Mouse (Mus musculus): ENCODE measurements at regions not wholly inside any gene's neighbourhood (a gene's known extent, or its start where the extent isn't known, plus 50 kb on each side); places are given as distances from the start of the nearest gene placed in this dataset.

DNA sequence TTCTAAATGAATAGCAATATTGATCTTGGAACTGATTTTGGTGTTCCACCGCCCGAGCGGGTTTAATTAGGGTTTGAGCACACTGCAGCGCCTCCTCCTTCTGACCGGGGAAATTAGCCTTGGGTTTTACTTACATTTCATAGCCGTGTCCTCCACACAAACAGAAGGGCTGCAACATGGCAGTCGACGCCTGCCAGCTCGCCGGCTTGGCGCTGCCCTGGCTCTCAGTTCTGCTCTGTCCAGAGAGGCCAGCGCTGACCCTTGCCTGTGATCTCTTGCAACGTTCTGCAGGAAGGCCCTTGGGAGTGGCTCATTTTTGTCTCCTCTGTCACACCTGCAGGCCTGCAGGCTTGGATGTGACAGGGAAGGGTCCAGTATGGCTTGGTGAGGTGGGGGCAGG is 135.2 kb downstream of the Hmg20a start:
- WGBS, result 46% methylated on average over 13 of the region's 13 CpGs
- H3K9ac ChIP-seq (ENCODE audit: low read depth, low read length), result no peak overlapping the region
- no peaks in the 10 kb centered on the region for H3K27me3 ChIP-seq (ENCODE audit: insufficient read depth, low read length)
- H3K27ac ChIP-seq, result no peak overlapping the region
- H3K4me2 ChIP-seq (ENCODE audit: low read length), result no peak overlapping the region
- H3K9me3 ChIP-seq (replicated peaks; ENCODE audit: low read length), result no peaks in the 10 kb centered on the region
- 0 out of 2 replicates have a peak, but pooled peaks cover 3% of the 10 kb centered on the region for H3K4me1 ChIP-seq (replicated peaks; ENCODE audit: insufficient read depth, low read length)
- TF ChIP-seq CTCF (IDR thresholded peaks at IDR 0.05; ENCODE audit: low read depth), result no peak
- ATAC-seq (replicated peaks; ENCODE audit: low FRiP score, low read depth) (no peak), DNase-seq (ENCODE audit: low spot score) (no peak)
- no peak overlapping the region for H3K4me3 ChIP-seq (replicated peaks; ENCODE audit: low read depth, low read length)
- no peaks in the 10 kb centered on the region for H3K36me3 ChIP-seq (ENCODE audit: insufficient read depth, low read length)

DNA sequence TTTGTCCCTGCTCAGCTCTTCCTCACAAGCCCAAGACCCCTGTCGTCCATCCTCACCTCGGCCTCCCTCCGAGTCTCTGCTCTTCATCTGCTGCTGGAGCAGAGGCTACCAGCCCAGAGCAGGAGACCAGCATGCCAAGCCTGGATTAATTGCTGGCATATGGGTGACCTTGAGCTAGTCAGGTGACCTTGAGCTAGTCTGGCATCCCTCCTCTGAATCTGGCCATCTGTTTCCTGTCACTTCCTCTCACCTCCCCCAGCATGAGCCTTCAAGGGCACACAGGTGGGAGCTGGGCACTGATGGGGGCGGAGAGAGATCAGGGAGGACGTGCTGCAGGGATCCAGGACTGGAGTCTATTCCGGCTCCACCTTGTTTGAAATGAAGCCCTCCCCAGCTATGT is 135.7 kb downstream of the Hmg20a start:
- WGBS, result 50% methylated on average over 6 of the region's 6 CpGs
- Histone ChIP-seq H3K4me2 (ENCODE audit: low read length) (no peak overlapping the region), H3K27ac (no peak overlapping the region), H3K4me3 (replicated peaks; ENCODE audit: low read depth, low read length) (no peak overlapping the region), H3K9me3 (replicated peaks; ENCODE audit: low read length) (no peaks in the 10 kb centered on the region), H3K9ac (ENCODE audit: low read depth, low read length) (no peak overlapping the region), H3K4me1 (replicated peaks; ENCODE audit: insufficient read depth, low read length) (0 out of 2 replicates have a peak, but pooled peaks cover 3% of the 10 kb centered on the region), H3K36me3 (ENCODE audit: insufficient read depth, low read length) (no peaks in the 10 kb centered on the region), H3K27me3 (ENCODE audit: insufficient read depth, low read length) (no peaks in the 10 kb centered on the region)
- no peak for TF ChIP-seq CTCF (IDR thresholded peaks at IDR 0.05; ENCODE audit: low read depth)
- ATAC-seq (replicated peaks; ENCODE audit: low FRiP score, low read depth) (no peak), DNase-seq (ENCODE audit: low spot score) (no peak)

DNA sequence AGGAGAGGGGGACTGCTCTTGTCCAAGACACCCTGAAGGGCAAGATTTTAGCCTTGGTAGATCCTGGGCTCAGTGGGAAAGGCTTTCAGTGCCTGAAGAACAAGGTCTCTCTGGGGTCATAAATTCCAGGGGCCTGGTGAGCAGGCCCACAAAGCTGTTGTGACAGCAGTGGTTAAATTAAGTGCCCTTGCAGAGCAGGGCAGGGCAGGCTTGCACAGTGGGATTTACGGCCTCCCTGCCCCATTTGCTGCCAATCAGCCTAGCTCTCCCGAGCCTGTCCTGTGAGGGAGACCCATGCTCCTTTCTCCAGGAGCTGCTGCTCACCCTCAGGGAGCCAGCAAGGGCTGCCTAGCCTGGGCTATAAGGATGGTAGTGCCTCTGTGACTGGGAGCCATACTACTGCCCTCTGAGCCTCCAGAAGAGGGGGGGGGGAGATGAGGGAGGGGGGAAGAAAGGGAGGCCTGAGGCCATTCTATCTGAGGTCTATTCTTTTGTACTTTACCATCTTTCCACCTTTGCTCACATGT is 141.3 kb downstream of the Hmg20a start:
- DNase-seq (ENCODE audit: low spot score), result peak; percentile 51
- no peak overlapping the region for H3K4me2 ChIP-seq (ENCODE audit: low read length)
- no peak overlapping the region for H3K9ac ChIP-seq (ENCODE audit: low read depth, low read length)
- H3K36me3 ChIP-seq (ENCODE audit: insufficient read depth, low read length), result no peaks in the 10 kb centered on the region
- 0 out of 2 replicates have a peak, but pooled peaks have one; percentile 17 for ATAC-seq (replicated peaks; ENCODE audit: low FRiP score, low read depth)
- no peaks in the 10 kb centered on the region for H3K9me3 ChIP-seq (replicated peaks; ENCODE audit: low read length)
- H3K4me1 ChIP-seq (replicated peaks; ENCODE audit: insufficient read depth, low read length), result no peaks in the 10 kb centered on the region
- H3K27ac ChIP-seq, result no peak overlapping the region
- 27% methylated on average over 2 of the region's 2 CpGs for WGBS
- no peak for TF ChIP-seq CTCF (IDR thresholded peaks at IDR 0.05; ENCODE audit: low read depth)
- H3K27me3 ChIP-seq (ENCODE audit: insufficient read depth, low read length), result no peaks in the 10 kb centered on the region
- H3K4me3 ChIP-seq (replicated peaks; ENCODE audit: low read depth, low read length), result no peak overlapping the region

DNA sequence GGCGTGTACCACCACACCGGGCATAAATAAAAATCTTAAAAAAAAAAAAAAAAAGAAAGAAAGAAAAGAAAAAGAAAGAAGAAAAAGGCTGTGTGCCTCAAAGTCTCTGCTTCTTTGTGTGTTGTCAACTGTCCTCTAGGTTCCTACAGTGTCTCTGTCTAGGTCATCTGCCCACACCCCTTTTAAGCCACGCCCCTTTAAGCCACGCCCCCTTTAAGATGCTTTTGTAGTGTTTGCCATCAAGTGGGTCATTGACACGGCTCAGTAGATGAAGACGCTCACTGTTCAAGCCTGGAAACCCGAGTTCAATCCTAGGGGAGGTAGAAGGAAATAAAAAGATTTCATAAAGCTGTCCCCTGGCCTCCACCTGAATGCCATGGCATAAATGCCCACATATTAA is 144.0 kb downstream of the Hmg20a start:
- H3K4me1 ChIP-seq (replicated peaks; ENCODE audit: insufficient read depth, low read length), result no peaks in the 10 kb centered on the region
- no peaks in the 10 kb centered on the region for H3K36me3 ChIP-seq (ENCODE audit: insufficient read depth, low read length)
- no peak overlapping the region for H3K4me2 ChIP-seq (ENCODE audit: low read length)
- H3K27ac ChIP-seq, result no peak overlapping the region
- H3K27me3 ChIP-seq (ENCODE audit: insufficient read depth, low read length), result no peaks in the 10 kb centered on the region
- H3K9ac ChIP-seq (ENCODE audit: low read depth, low read length), result no peak overlapping the region
- TF ChIP-seq CTCF (IDR thresholded peaks at IDR 0.05; ENCODE audit: low read depth), result no peak
- no peaks in the 10 kb centered on the region for H3K9me3 ChIP-seq (replicated peaks; ENCODE audit: low read length)
- 61% methylated on average over 7 of the region's 7 CpGs for WGBS
- DNase-seq (ENCODE audit: low spot score) (no peak), ATAC-seq (replicated peaks; ENCODE audit: low FRiP score, low read depth) (no peak)
- H3K4me3 ChIP-seq (replicated peaks; ENCODE audit: low read depth, low read length), result no peak overlapping the region

DNA sequence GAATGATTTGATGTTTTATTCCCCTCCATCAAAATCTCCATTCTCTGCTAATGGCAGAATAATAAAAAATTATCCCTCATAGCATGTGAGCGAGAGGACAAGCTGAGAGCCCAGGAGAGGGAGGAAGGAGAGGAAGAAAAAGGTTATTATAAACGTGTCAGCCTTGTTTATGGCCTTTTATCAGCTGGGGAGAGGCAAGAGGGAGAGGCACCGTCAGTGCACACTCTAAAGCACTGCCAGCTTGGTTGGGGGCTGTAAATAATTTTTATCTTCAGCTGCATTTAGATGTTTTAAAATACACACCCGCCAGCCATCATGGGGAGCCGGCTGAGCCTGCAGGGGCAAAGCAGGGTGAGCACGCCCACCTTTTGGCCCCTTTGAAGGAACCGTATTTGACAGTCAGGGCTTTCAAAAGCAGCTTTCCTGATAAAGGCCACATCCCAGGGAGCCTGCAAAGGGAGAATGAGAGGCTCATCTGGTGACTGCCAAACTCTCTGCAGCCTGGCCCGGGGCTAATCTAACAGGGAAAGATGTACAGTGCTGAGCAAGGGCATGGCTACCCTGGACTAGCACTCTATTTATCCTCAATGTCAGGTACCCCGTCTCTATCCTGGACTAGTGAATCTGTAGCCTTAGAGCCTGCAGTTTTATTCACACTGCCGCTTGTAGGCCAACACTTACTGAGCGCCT is 145.8 kb downstream of the Hmg20a start:
- ATAC-seq (replicated peaks; ENCODE audit: low FRiP score, low read depth), result no peak
- Histone ChIP-seq H3K27ac (no peak overlapping the region), H3K9me3 (replicated peaks; ENCODE audit: low read length) (no peaks in the 10 kb centered on the region), H3K36me3 (ENCODE audit: insufficient read depth, low read length) (no peaks in the 10 kb centered on the region), H3K4me1 (replicated peaks; ENCODE audit: insufficient read depth, low read length) (no peaks in the 10 kb centered on the region), H3K4me3 (replicated peaks; ENCODE audit: low read depth, low read length) (no peak overlapping the region), H3K4me2 (ENCODE audit: low read length) (no peak overlapping the region), H3K9ac (ENCODE audit: low read depth, low read length) (no peak overlapping the region), H3K27me3 (ENCODE audit: insufficient read depth, low read length) (no peaks in the 10 kb centered on the region)
- DNase-seq (ENCODE audit: low spot score), result no peak
- no peak for TF ChIP-seq CTCF (IDR thresholded peaks at IDR 0.05; ENCODE audit: low read depth)
- WGBS, result 20% methylated on average over 11 of the region's 11 CpGs
